Mouse (Mus musculus) liver, postnatal 0 days (tissue): ENCODE measurements around the gene Aldh3a2.

Experiments used
- CTCF ChIP-seq: sonication (generic); IDR thresholded peaks from 2 replicates; pipeline ENCODE4 v1.5.1; 2016; ENCODE audit warnings: antibody characterized with exemption, low read depth
- EP300 ChIP-seq: IDR thresholded peaks from 2 replicates; pipeline ENCODE4 v1.6.1; 2016; ENCODE audit warnings: antibody characterized with exemption, low read depth, mild to moderate bottlenecking

GRCm38 (mm10) chr11:61212102-61212501 is 55.2 kb downstream of the Aldh3a2 start:
- TF ChIP-seq EP300, result no peak
- TF ChIP-seq CTCF, result peak; percentile 52
